Comparison of ENCODE assay signal across 8 mouse cellular contexts in the genomic region with DNA sequence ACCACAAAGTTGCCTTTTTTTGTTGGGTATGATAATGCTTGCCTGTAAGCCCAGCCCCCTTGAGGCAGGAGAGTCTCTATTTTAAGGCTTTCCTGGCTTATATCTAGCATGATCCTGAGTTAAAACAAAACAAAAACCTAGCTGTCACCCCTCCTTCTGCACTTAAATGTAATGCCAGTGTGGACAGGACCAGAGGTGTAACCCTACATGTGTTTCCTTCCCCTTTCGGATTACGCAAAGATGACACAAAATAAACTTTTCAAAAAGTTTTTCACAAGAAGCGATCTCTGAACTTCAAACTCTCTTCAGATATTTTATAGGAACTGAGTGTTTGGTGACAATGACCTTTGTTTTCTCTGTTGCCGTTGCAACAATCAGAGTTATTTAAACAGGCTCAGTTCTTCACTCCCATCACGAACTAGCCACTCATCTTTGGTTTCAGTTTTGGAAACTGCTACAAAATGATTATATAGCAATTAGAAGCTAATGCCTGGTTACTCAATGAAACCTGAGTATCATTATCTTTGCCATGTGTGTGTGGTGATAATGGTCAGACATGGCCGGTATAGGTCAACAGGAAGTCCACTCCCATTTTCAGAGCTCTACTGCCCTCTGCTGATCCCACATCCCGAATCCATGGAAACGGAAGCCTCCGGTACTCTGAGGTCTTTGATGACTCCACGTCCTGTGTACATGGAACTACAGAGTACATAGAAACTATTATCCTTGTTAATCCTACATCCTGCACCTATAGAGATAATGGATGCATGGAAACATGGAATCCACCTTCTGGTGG.
DNase-seq lines count a peak whose midpoint lies in the region; ATAC-seq lines count a peak whose summit lies in the region.
"Had no signal": no experiment of that assay in that cellular context is flagged by ENCODE, and none has a peak within 500 bp of the region (broad histone marks: within the 10 kb centered on the region; RNA-seq: fewer than 3 reads in every experiment).

No protein-coding gene starts in this region.

- WGBS in heart, embryonic 16.5 days = 52% methylated on average over 10 of the region's 10 CpGs

- no peak overlapping the region for H3K9ac ChIP-seq in heart, embryonic 16.5 days (ENCODE audit: low read length)
- H3K9ac ChIP-seq: stomach, embryonic 15.5 days had no signal

- H3K9me3 ChIP-seq in heart, embryonic 16.5 days (replicated peaks; ENCODE audit: control insufficient read depth, low read length) = 0 out of 2 replicates have a peak, but pooled peaks cover 2% of the 10 kb centered on the region
- H3K9me3 ChIP-seq: stomach, embryonic 15.5 days had no signal

- H3K27ac ChIP-seq in heart, embryonic 16.5 days (ENCODE audit: low read length) = no peak overlapping the region
- H3K27ac ChIP-seq: stomach, embryonic 15.5 days had no signal

- peak; percentile 49 for DNase-seq in CD4-positive, CD25-positive, alpha-beta regulatory T cell, adult 2 months (ENCODE audit: low read depth, low spot score)
- DNase-seq in NIH3T3 (ENCODE audit: low read depth) = peak; percentile 71
- DNase-seq in layer of hippocampus, postnatal 10 days (ENCODE audit: low spot score in 2 of 2) = peak; percentile 64 to 75
- DNase-seq in lung, postnatal 25 days (ENCODE audit: low spot score) = peak; percentile 86
- peak; percentile 59 for DNase-seq in skeletal muscle tissue, adult 2 months (ENCODE audit: low read depth, low spot score)

- no peaks in the 10 kb centered on the region for H3K4me1 ChIP-seq in heart, embryonic 16.5 days (ENCODE audit: control insufficient read depth, insufficient read depth, low read length)
- H3K4me1 ChIP-seq: stomach, embryonic 15.5 days had no signal

- peak overlapping the region; percentile 3; the same call in 1 of the 2 replicates for H3K4me2 ChIP-seq in heart, embryonic 16.5 days (ENCODE audit: low read depth, low read length)
- H3K4me2 ChIP-seq: stomach, embryonic 15.5 days had no signal

- H3K36me3 ChIP-seq in heart, embryonic 16.5 days (ENCODE audit: control insufficient read depth, insufficient read depth) = no peaks in the 10 kb centered on the region
- H3K36me3 ChIP-seq: stomach, embryonic 15.5 days had no signal

- 0 out of 2 replicates have a peak overlapping the region, but pooled peaks have one; percentile 2 for H3K4me3 ChIP-seq in heart, embryonic 16.5 days (ENCODE audit: low read length)
- H3K4me3 ChIP-seq: stomach, embryonic 15.5 days had no signal

- peak; percentile 90 for ATAC-seq in common myeloid progenitor, adult 5-6 weeks (replicated peaks; ENCODE audit: low read depth, poor library complexity, severe bottlenecking)
- no peak for ATAC-seq in heart, embryonic 16.5 days (replicated peaks; ENCODE audit: extremely low read depth, insufficient read depth, low FRiP score)

- H3K27me3 ChIP-seq in heart, embryonic 16.5 days (ENCODE audit: control insufficient read depth, insufficient read depth, low read length) = no peaks in the 10 kb centered on the region
- H3K27me3 ChIP-seq: stomach, embryonic 15.5 days had no signal
